Mouse (Mus musculus) liver, adult 2 months (tissue): Measurements from ENCODE around the gene Rps6ka2.
"Not testable (repeated sequence)": the region's sequence is repeated elsewhere in the genome, so short reads cannot be mapped to it uniquely, and the experiment has no call there.

ENCODE experiments used
- CTCF ChIP-seq: fragments of 200-500 bp; IDR thresholded peaks from 2 replicates; pipeline ENCODE4 v1.5.1; 2011; ENCODE audit warnings: low read depth, low read length, control low read depth
- POLR2A ChIP-seq: fragments of 200-500 bp; IDR thresholded peaks from 2 replicates; pipeline ENCODE4 v1.6.1; 2011; ENCODE audit warnings: low read length, control low read depth; ENCODE audit not compliant: insufficient read depth; ENCODE audit errors: extremely low read depth

DNA sequence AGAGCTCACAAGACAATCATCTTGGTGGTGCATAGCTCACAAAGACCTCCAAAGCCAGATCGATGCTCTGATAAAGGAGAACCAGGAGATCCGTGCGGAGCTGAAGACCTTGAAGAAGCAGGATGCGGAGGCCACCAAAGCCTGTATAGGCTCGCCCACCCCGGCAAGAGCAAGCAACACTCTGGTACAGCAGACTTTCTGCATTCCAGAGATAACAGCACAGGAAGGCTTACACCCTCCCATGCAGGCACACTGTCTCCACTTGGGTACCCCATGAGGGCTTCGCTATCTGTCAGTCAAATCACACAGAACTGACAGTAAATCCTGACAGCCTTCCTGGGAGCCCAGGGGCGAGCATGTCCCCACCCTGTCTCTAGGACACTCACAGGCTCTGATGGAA is 156.5 kb downstream of the Rps6ka2 start:
- TF ChIP-seq POLR2A, CTCF: not testable (repeated sequence)
